ENCODE assay signal across 20 mouse cellular contexts in the genomic region with DNA sequence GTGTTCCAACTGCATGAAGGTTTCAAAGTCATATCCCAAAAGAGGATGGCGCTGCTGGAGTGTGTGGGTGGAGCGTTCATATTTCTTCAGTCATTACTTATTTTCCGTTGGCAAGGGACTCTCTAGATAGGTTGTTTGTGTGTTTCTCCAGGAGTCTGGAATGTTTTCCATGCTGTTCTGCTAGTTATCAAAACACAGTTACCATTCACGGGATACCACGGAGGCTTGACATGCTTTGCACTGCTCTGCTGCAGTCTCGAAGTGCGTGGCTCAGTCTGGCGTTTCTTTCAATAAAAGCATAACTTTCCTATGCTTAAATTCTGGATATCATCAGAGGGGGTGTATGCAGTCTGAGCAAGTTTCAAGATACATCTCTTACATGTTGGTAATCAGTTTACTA. TPM values are rescaled to one million over a fixed set of nuclear protein-coding genes. Genes with fewer than 3 reads are reported as not detected.
DNase-seq lines count a peak whose midpoint lies in the region; ATAC-seq and TF ChIP-seq lines count a peak whose summit lies in the region.
"Had no signal": no experiment of that assay in that cellular context is flagged by ENCODE, and none has a peak within 500 bp of the region (broad histone marks: within the 10 kb centered on the region; RNA-seq: fewer than 3 reads in every experiment).

No protein-coding gene starts in this region.

- H3K9ac ChIP-seq in heart, embryonic 15.5 days: 0 out of 2 replicates have a peak overlapping the region, but pooled peaks have one; percentile 7
- H3K9ac ChIP-seq in limb, embryonic 14.5 days (ENCODE audit: low read depth, low read length, severe bottlenecking): no peak overlapping the region
- H3K9ac ChIP-seq: embryonic facial prominence, embryonic 12.5 days; forebrain, embryonic 13.5 days; forebrain, postnatal 0 days; hindbrain, embryonic 15.5 days had no signal

- no peaks in the 10 kb centered on the region for H3K9me3 ChIP-seq in heart, embryonic 10.5 days
- no peaks in the 10 kb centered on the region for H3K9me3 ChIP-seq in heart, embryonic 15.5 days (replicated peaks)
- no peaks in the 10 kb centered on the region for H3K9me3 ChIP-seq in limb, embryonic 14.5 days (ENCODE audit: control insufficient read depth, low read length)
- H3K9me3 ChIP-seq in limb, embryonic 10.5 days (replicated peaks): no peaks in the 10 kb centered on the region
- H3K9me3 ChIP-seq: embryonic facial prominence, embryonic 12.5 days; forebrain, embryonic 13.5 days; hindbrain, embryonic 15.5 days had no signal

- H3K4me2 ChIP-seq in heart, embryonic 15.5 days: peak overlapping the region; percentile 39
- no peak overlapping the region for H3K4me2 ChIP-seq in limb, embryonic 14.5 days (replicated peaks; ENCODE audit: low read depth, low read length, severe bottlenecking)
- H3K4me2 ChIP-seq: embryonic facial prominence, embryonic 12.5 days; forebrain, embryonic 13.5 days; hindbrain, embryonic 15.5 days had no signal

- TF ChIP-seq CTCF in embryonic fibroblast, embryonic 13.5 days (IDR thresholded peaks at IDR 0.05; ENCODE audit: borderline replicate concordance, insufficient read depth, low read length): no peak

- no peak overlapping the region for H3K27ac ChIP-seq in heart, embryonic 10.5 days
- H3K27ac ChIP-seq in heart, embryonic 15.5 days: peak overlapping the region; percentile 66
- no peak overlapping the region for H3K27ac ChIP-seq in limb, embryonic 14.5 days (replicated peaks; ENCODE audit: low read depth, low read length)
- H3K27ac ChIP-seq in limb, embryonic 10.5 days: no peak overlapping the region
- peak overlapping the region; percentile 27; the same call in 1 of the 2 replicates for H3K27ac ChIP-seq in embryonic fibroblast, embryonic 13.5 days (ENCODE audit: insufficient read depth, low read length)
- H3K27ac ChIP-seq: embryonic facial prominence, embryonic 12.5 days; forebrain, embryonic 13.5 days; hindbrain, embryonic 15.5 days had no signal

- peak; percentile 84 for DNase-seq in heart, adult 11 months
- no peak for DNase-seq in heart, embryonic 10.5 days (ENCODE audit: low spot score)
- no peak for DNase-seq in heart, adult 8-10 months (ENCODE audit: low spot score)
- peak; percentile 23 for DNase-seq in limb, embryonic 14.5 days (ENCODE audit: low spot score)
- DNase-seq in limb, embryonic 10.5 days (ENCODE audit: low spot score): no peak
- no peak for DNase-seq in right cerebral cortex, adult 18-20 months
- DNase-seq: adrenal gland, postnatal 10 days; cerebellum, adult 11 months; cerebellum, adult 8-10 months; cerebellum, postnatal 14 days; embryo, embryonic 11 days; forebrain, postnatal 0 days; gastrocnemius, postnatal 14 days; kidney, adult 11 months had no signal

- WGBS in heart, embryonic 10.5 days: 47% methylated on average over 8 of the region's 8 CpGs
- WGBS in heart, embryonic 15.5 days: 21% methylated on average over 8 of the region's 8 CpGs
- 58% methylated on average over 8 of the region's 8 CpGs for WGBS in limb, embryonic 14.5 days
- 91% methylated on average over 8 of the region's 8 CpGs for WGBS in limb, embryonic 10.5 days

- no peaks in the 10 kb centered on the region for H3K36me3 ChIP-seq in heart, embryonic 10.5 days
- no peaks in the 10 kb centered on the region for H3K36me3 ChIP-seq in heart, embryonic 15.5 days
- H3K36me3 ChIP-seq in limb, embryonic 14.5 days (ENCODE audit: control insufficient read depth, insufficient read depth, low read length): 0 out of 2 replicates have a peak, but pooled peaks cover 3% of the 10 kb centered on the region
- H3K36me3 ChIP-seq in limb, embryonic 10.5 days: no peaks in the 10 kb centered on the region; the same call in 1 of the 2 replicates
- H3K36me3 ChIP-seq: hindbrain, embryonic 15.5 days had no signal

- no peaks in the 10 kb centered on the region for H3K27me3 ChIP-seq in heart, embryonic 10.5 days (ENCODE audit: insufficient read depth, poor library complexity, severe bottlenecking)
- H3K27me3 ChIP-seq in heart, embryonic 15.5 days: no peaks in the 10 kb centered on the region
- no peaks in the 10 kb centered on the region for H3K27me3 ChIP-seq in limb, embryonic 14.5 days (ENCODE audit: control insufficient read depth, insufficient read depth, low read length)
- H3K27me3 ChIP-seq in limb, embryonic 10.5 days (ENCODE audit: low read depth, poor library complexity, severe bottlenecking): no peaks in the 10 kb centered on the region
- H3K27me3 ChIP-seq: embryonic facial prominence, embryonic 12.5 days; forebrain, embryonic 13.5 days; hindbrain, embryonic 15.5 days had no signal

- no peak overlapping the region for H3K4me3 ChIP-seq in heart, embryonic 10.5 days
- no peak overlapping the region for H3K4me3 ChIP-seq in heart, embryonic 15.5 days
- H3K4me3 ChIP-seq in limb, embryonic 14.5 days (replicated peaks; ENCODE audit: low read length): no peak overlapping the region
- H3K4me3 ChIP-seq in limb, embryonic 10.5 days: no peak overlapping the region
- H3K4me3 ChIP-seq in embryonic fibroblast, embryonic 13.5 days (ENCODE audit: insufficient read depth, low read length): no peak overlapping the region
- H3K4me3 ChIP-seq: embryonic facial prominence, embryonic 12.5 days; forebrain, embryonic 13.5 days; hindbrain, embryonic 15.5 days had no signal

- no peak for ATAC-seq in heart, embryonic 15.5 days (replicated peaks; ENCODE audit: insufficient number of reproducible peaks, insufficient read depth, low FRiP score, low read depth)
- ATAC-seq in limb, embryonic 14.5 days (ENCODE audit: low FRiP score, low read depth): no peak
- ATAC-seq: forebrain, embryonic 13.5 days; forebrain, postnatal 0 days had no signal

- H3K4me1 ChIP-seq in heart, embryonic 10.5 days: peaks cover 28% of the 10 kb centered on the region
- peaks cover 27% of the 10 kb centered on the region for H3K4me1 ChIP-seq in heart, embryonic 15.5 days (replicated peaks)
- H3K4me1 ChIP-seq in limb, embryonic 14.5 days (ENCODE audit: control insufficient read depth, insufficient read depth, low read length): peaks cover 23% of the 10 kb centered on the region
- H3K4me1 ChIP-seq in limb, embryonic 10.5 days: peaks cover 10% of the 10 kb centered on the region
- peaks cover 12% of the 10 kb centered on the region for H3K4me1 ChIP-seq in embryonic fibroblast, embryonic 13.5 days (ENCODE audit: control insufficient read depth, insufficient read depth, low read length)

- no peak for TF ChIP-seq POLR2A in limb, embryonic 14.5 days (IDR thresholded peaks at IDR 0.05; ENCODE audit: borderline replicate concordance, extremely low read depth, insufficient read depth, insufficient read length)
- no peak for TF ChIP-seq POLR2A in embryonic fibroblast, embryonic 13.5 days (IDR thresholded peaks at IDR 0.05; ENCODE audit: low read depth, low read length)

RNA-seq across cellular contexts. Expression of gene Plod2, which starts 17.7 kb away (rescaled TPM):
- 29.5 and 39.5 TPM in 2 replicates for polyA plus RNA-seq in heart, embryonic 10.5 days (2016; fragmentation: Nextera tagmentation; extraction: Ambion mirVana)
- 33.2 and 33.8 TPM in 2 replicates for polyA plus RNA-seq in heart, embryonic 15.5 days (2015; fragmentation: Nextera tagmentation; extraction: Ambion mirVana)
- 10 to 100 TPM; 12.7 to 16.6 (median 14.8) TPM for total RNA-seq in heart, adult 8-10 months (2022)
- polyA plus RNA-seq in limb, embryonic 14.5 days (2012; rRNA removed): 103 and 108 TPM in 2 replicates
- polyA plus RNA-seq in limb, embryonic 14.5 days (2014; fragmentation: Nextera tagmentation; extraction: Ambion mirVana): 56.6 and 57.5 TPM in 2 replicates
- 19.2 and 29.5 TPM in 2 replicates for polyA plus RNA-seq in limb, embryonic 10.5 days (2016; fragmentation: Nextera tagmentation; extraction: Ambion mirVana)
- 88.6 and 107 TPM in 2 replicates for polyA plus RNA-seq in embryonic fibroblast, embryonic 13.5 days (2011; ENCODE audit: insufficient read length, low read depth, missing spikeins)
- total RNA-seq: MEL had no signal

Comparison
In these comparisons a context has a peak if more than half of its experiments do, and no peak if none do; other contexts are left out.
1. DNase-seq: peak in heart, adult 11 months (single experiment) and limb, embryonic 14.5 days (single experiment); none in heart, embryonic 10.5 days (single experiment), heart, adult 8-10 months (single experiment), limb, embryonic 10.5 days (single experiment) and right cerebral cortex, adult 18-20 months (single experiment).
2. H3K27ac ChIP-seq: peak in heart, embryonic 15.5 days (single experiment) and embryonic fibroblast, embryonic 13.5 days (single experiment); none in heart, embryonic 10.5 days (single experiment), limb, embryonic 14.5 days (single experiment) and limb, embryonic 10.5 days (single experiment).